Mouse (Mus musculus): ENCODE results near the gene Sh3yl1. TPM values are rescaled to one million over a fixed set of nuclear protein-coding genes. Genes with fewer than 3 reads are reported as not detected.

Sh3yl1 gene
- polyA plus RNA-seq, 1 experiment from 2014 or later: 21.8 TPM

DNA sequence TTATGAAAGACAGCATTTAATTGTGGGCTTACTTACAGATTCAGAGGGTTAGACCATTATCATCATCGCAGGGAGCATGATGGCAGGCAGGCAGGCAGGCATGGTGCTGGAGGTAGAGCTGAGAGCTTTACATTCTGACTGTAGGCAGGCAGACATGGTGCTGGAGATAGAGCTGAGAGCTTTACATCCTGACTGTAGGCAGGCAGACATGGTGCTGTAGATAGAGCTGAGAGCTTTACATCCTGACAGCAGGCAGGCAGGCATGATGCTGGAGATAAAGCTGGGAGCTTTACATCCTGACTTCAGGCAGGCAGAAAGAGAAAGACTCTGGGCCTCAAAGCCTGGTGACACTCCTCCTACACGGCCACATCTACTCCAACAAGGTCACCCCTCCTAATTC, 59.2 kb downstream of the Sh3yl1 start:
- no peaks in the 10 kb centered on the region for H3K4me1 ChIP-seq
- H3K4me2 ChIP-seq (replicated peaks): no peak overlapping the region
- H3K4me3 ChIP-seq: no peak overlapping the region
- H3K9me3 ChIP-seq: no peaks in the 10 kb centered on the region
- no peak overlapping the region for H3K27ac ChIP-seq
- no peaks in the 10 kb centered on the region for H3K36me3 ChIP-seq
- H3K9ac ChIP-seq: no peak overlapping the region
- no peaks in the 10 kb centered on the region for H3K27me3 ChIP-seq
- 88% methylated on average over 2 of the region's 2 CpGs for WGBS
- ATAC-seq (ENCODE audit: insufficient number of reproducible peaks, insufficient read depth, low FRiP score, low TSS enrichment): no peak

DNA sequence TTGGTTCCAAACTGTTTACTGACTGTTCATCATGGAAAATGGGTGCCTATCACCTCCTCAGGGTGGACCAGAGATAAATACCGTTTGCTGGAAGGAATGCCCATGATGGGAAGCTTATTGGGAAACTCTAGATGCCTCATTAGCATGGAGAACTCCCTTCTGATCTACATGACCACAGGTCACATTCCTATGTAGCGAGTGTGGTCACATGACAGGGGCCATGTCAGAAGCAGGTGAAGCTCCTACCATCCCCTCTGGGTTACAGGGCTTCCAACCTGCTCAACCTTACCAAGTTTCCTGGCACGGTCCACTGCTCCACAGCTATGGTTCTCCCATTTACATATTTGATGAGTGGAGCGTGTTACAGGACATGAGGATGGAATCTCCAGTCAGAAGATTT, 92.3 kb downstream of the Sh3yl1 start:
- H3K27me3 ChIP-seq: no peaks in the 10 kb centered on the region
- H3K36me3 ChIP-seq: no peaks in the 10 kb centered on the region
- WGBS: 84% methylated on average over 4 of the region's 4 CpGs
- H3K4me2 ChIP-seq (replicated peaks): no peak overlapping the region
- H3K4me3 ChIP-seq: no peak overlapping the region
- no peak overlapping the region for H3K27ac ChIP-seq
- H3K9me3 ChIP-seq: no peaks in the 10 kb centered on the region
- no peak overlapping the region for H3K9ac ChIP-seq
- ATAC-seq (ENCODE audit: insufficient number of reproducible peaks, insufficient read depth, low FRiP score, low TSS enrichment): no peak
- no peaks in the 10 kb centered on the region for H3K4me1 ChIP-seq

DNA sequence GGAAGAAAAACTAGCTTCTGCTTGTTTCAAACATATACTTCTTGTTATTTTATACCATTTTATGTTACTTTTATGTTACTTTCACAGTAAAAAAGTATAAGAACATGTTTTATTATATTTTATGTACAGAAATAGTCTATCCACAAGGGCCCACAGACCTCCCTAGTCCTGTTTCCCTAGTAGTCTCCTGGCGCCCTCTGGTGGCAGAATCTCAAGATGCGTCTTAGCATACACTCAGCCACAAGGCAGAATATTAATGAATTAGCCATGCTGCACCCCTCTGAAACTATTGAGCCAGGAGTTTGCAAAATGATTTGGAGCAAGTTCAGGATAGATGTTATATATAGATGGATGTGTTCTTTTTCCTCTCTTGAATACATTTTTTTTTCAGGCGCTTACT, 93.5 kb downstream of the Sh3yl1 start:
- Histone ChIP-seq H3K9ac (no peak overlapping the region), H3K4me3 (no peak overlapping the region), H3K4me2 (replicated peaks) (no peak overlapping the region), H3K27ac (no peak overlapping the region), H3K9me3 (no peaks in the 10 kb centered on the region), H3K27me3 (no peaks in the 10 kb centered on the region), H3K36me3 (no peaks in the 10 kb centered on the region), H3K4me1 (no peaks in the 10 kb centered on the region)
- WGBS: 15% methylated on average over 3 of the region's 3 CpGs
- ATAC-seq (ENCODE audit: insufficient number of reproducible peaks, insufficient read depth, low FRiP score, low TSS enrichment): no peak

DNA sequence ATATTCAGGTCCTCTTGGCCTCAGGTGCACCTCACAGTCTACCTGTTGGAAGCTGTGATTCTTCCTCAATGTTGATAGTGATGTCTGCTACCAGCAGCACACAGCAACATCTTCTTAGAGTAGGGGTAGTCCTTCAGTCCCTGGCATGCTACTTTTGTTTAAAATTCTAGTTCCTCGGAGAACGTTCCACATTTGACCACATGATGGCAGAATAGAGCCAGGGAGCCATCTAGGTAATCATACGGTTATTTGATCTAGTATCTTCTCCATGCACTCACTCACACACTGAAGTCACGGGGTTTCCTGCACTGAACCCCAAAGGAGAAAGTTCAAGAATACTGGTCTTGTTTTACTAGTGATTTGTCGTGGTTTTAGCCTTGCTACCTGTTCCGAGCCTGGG, 96.7 kb downstream of the Sh3yl1 start:
- Histone ChIP-seq H3K27me3 (no peaks in the 10 kb centered on the region), H3K4me1 (no peaks in the 10 kb centered on the region), H3K4me2 (replicated peaks) (no peak overlapping the region), H3K9ac (no peak overlapping the region), H3K36me3 (no peaks in the 10 kb centered on the region), H3K9me3 (no peaks in the 10 kb centered on the region), H3K4me3 (no peak overlapping the region), H3K27ac (no peak overlapping the region)
- WGBS: 23% methylated on average over 6 of the region's 6 CpGs
- ATAC-seq (ENCODE audit: insufficient number of reproducible peaks, insufficient read depth, low FRiP score, low TSS enrichment): no peak

Other genes starting within 250 kb of the Sh3yl1 start
- 9.1 and 15.0 TPM in 2 replicates for gene Alkal2, start 27.3 kb upstream of the Sh3yl1 start, polyA plus RNA-seq (2016; fragmentation: Nextera tagmentation; extraction: Ambion mirVana)
- 153 and 170 TPM in 2 replicates for gene Acp1, start 79 bp upstream of the Sh3yl1 start, polyA plus RNA-seq (2016; fragmentation: Nextera tagmentation; extraction: Ambion mirVana)
- 0.24 and 0.74 TPM in 2 replicates for gene Fam110c, start 162.2 kb downstream of the Sh3yl1 start, polyA plus RNA-seq (2016; fragmentation: Nextera tagmentation; extraction: Ambion mirVana)